Mouse (Mus musculus): ENCODE measurements around the gene Tlr5. TPM values are rescaled to one million over a fixed set of nuclear protein-coding genes. Genes with fewer than 3 reads are reported as not detected.

Tlr5 gene
- total and polyA plus RNA-seq, 3 experiments = not detected

- H3K9ac ChIP-seq (ENCODE audit: insufficient read depth, low read depth) = no peak overlapping the region
- H3K4me1 ChIP-seq (ENCODE audit: control insufficient read depth in 1 of 2, insufficient read depth in 2 of 2) = peaks cover 0 to 17% of the 10 kb centered on the region in 2 experiments; a peak in 2 of 4 replicates
- DNase-seq (ENCODE audit: extremely low read depth) = no peak
- no peaks in the 10 kb centered on the region for H3K36me3 ChIP-seq (replicated peaks in 1 of 2; ENCODE audit: control insufficient read depth in 1 of 2, insufficient read depth in 1 of 2, low read length in 1 of 2)
- in situ Hi-C loops (cut with MboI; ENCODE audit: low pct_ligation_motif_present, low pct_unique_long_range_greater_than_20kb, low sequenced_read_pairs) (no loop called here), dilution Hi-C loops (cut with MboI; ENCODE audit: extremely low pct_ligation_motif_present, extremely low pct_unique_long_range_greater_than_20kb, low sequenced_read_pairs) (no loop called here)
- H3K27me3 ChIP-seq (replicated peaks) = no peaks in the 10 kb centered on the region
- H3K4me2 ChIP-seq (ENCODE audit: insufficient read depth, low read depth, poor library complexity, severe bottlenecking) = no peak overlapping the region
- H3K4me3 ChIP-seq (replicated peaks in 1 of 3; ENCODE audit: low read depth in 2 of 3, low read length in 2 of 3, poor library complexity in 1 of 3) = no peak overlapping the region
- H3K27ac ChIP-seq (ENCODE audit: insufficient read depth, low read depth) = no peak overlapping the region
- H3K79me2 ChIP-seq (replicated peaks; ENCODE audit: control insufficient read depth, extremely low read depth, insufficient read depth, poor library complexity, severe bottlenecking) = no peaks in the 10 kb centered on the region
- H3K9me3 ChIP-seq (replicated peaks; ENCODE audit: low read length) = no peaks in the 10 kb centered on the region
- TF ChIP-seq RAD21 (IDR thresholded peaks at IDR 0.05; ENCODE audit: low read depth, low read length) (no peak), MAFK (IDR thresholded peaks at IDR 0.05; ENCODE audit: insufficient replicate concordance, low read length) (no peak), NELFE (IDR thresholded peaks at IDR 0.05; ENCODE audit: low read depth, low read length) (no peak), ZC3H11A (IDR thresholded peaks at IDR 0.05; ENCODE audit: low read depth, low read length) (no peak), EP300 (IDR thresholded peaks at IDR 0.05; ENCODE audit: low read length) (no peak), CHD1 (IDR thresholded peaks at IDR 0.05; ENCODE audit: low read depth, low read length) (no peak), USF2 (conservative IDR thresholded peaks at IDR 0.05; ENCODE audit: low read depth, low read length) (no peak), JUN (IDR thresholded peaks at IDR 0.05; ENCODE audit: insufficient read depth, low read depth, low read length) (no peak), JUND (conservative IDR thresholded peaks at IDR 0.05; ENCODE audit: low read depth, low read length) (no peak), POLR2A (IDR thresholded peaks at IDR 0.05; ENCODE audit: low read depth, low read length) (no peak), POLR2AphosphoS2 (IDR thresholded peaks at IDR 0.05; ENCODE audit: low read depth, low read length) (no peak), ETS1 (conservative IDR thresholded peaks at IDR 0.05; ENCODE audit: low read depth, low read length) (no peak), ZNF384 (IDR thresholded peaks at IDR 0.05; ENCODE audit: low read depth, low read length) (no peak), KAT2A (IDR thresholded peaks at IDR 0.05; ENCODE audit: insufficient replicate concordance, low read length) (no peak), MAX (IDR thresholded peaks at IDR 0.05; ENCODE audit: low read length) (no peak), TCF12 (IDR thresholded peaks at IDR 0.05; ENCODE audit: low read depth, low read length) (no peak), PAX5 (IDR thresholded peaks at IDR 0.05; ENCODE audit: low read length) (no peak), MAZ (IDR thresholded peaks at IDR 0.05; ENCODE audit: low read depth, low read length) (no peak)
These were observed 28.1 kb upstream of the Tlr5 start for GRCm38 (mm10) chr1:182926465-182926864.

- DNase-seq (ENCODE audit: extremely low read depth) = peak; percentile 8
- H3K4me2 ChIP-seq (ENCODE audit: insufficient read depth, low read depth, poor library complexity, severe bottlenecking) = peak overlapping the region; percentile 85
- TF ChIP-seq JUN (IDR thresholded peaks at IDR 0.05; ENCODE audit: insufficient read depth, low read depth, low read length) (no peak), UBTF (IDR thresholded peaks at IDR 0.05; ENCODE audit: low read depth, low read length) (0 out of 2 replicates have a peak, but pooled peaks have one; percentile 27), PAX5 (IDR thresholded peaks at IDR 0.05; ENCODE audit: low read length) (no peak), NRF1 (IDR thresholded peaks at IDR 0.05; ENCODE audit: low read depth, low read length) (peak; percentile 44; the same call in 1 of the 2 replicates)
- H3K4me1 ChIP-seq (ENCODE audit: control insufficient read depth in 1 of 2, insufficient read depth in 2 of 2) = peaks cover 0 to 17% of the 10 kb centered on the region in 2 experiments; a peak in 2 of 4 replicates
- H3K9me3 ChIP-seq (replicated peaks; ENCODE audit: low read length) = no peaks in the 10 kb centered on the region
- no peaks in the 10 kb centered on the region for H3K79me2 ChIP-seq (replicated peaks; ENCODE audit: control insufficient read depth, extremely low read depth, insufficient read depth, poor library complexity, severe bottlenecking)
- H3K9ac ChIP-seq (ENCODE audit: insufficient read depth, low read depth) = peak overlapping the region; percentile 5; the same call in 1 of the 2 replicates
- in situ Hi-C loops (cut with MboI; ENCODE audit: low pct_ligation_motif_present, low pct_unique_long_range_greater_than_20kb, low sequenced_read_pairs) (no loop called here), dilution Hi-C loops (cut with MboI; ENCODE audit: extremely low pct_ligation_motif_present, extremely low pct_unique_long_range_greater_than_20kb, low sequenced_read_pairs) (no loop called here)
- no peaks in the 10 kb centered on the region for H3K36me3 ChIP-seq (replicated peaks in 1 of 2; ENCODE audit: control insufficient read depth in 1 of 2, insufficient read depth in 1 of 2, low read length in 1 of 2)
- peak overlapping the region in 2 of 3 experiments; percentile 10 to 36 for H3K4me3 ChIP-seq (replicated peaks in 1 of 3; ENCODE audit: low read depth in 2 of 3, low read length in 2 of 3, poor library complexity in 1 of 3)
- H3K27ac ChIP-seq (ENCODE audit: insufficient read depth, low read depth) = no peak overlapping the region
- H3K27me3 ChIP-seq (replicated peaks) = no peaks in the 10 kb centered on the region
These were observed 26.4 kb upstream of the Tlr5 start for GRCm38 (mm10) chr1:182927878-182928851.

Measured in CH12.LX (cell line).